In the genomic region with DNA sequence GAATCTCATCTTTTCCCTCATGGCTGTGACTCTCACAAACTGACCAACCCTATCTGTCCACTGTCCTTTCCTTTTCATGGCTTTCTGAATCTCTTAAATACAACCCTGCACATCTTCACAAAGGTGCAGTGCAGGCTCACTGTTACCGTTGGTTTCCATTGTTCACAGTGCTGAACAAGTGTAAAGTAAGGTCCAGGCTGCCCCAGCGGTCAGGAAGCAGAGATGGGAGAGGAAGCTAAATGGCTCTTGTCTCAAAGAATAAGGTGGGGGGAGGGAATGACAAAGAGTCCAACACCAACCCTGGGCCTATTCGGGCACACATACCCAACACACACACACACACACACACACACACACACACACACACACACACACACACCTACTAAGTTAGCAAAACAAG, we compare ENCODE assay signal across 16 mouse cellular contexts.
"Had no signal": no experiment of that assay in that cellular context is flagged by ENCODE, and none has a peak within 500 bp of the region (broad histone marks: within the 10 kb centered on the region; RNA-seq: fewer than 3 reads in every experiment).

No protein-coding gene starts in this region.

- H3K9me3 ChIP-seq: neural tube, embryonic 13.5 days; neural tube, embryonic 15.5 days; stomach, embryonic 15.5 days had no signal

- DNase-seq: retina, postnatal 1 day; right cerebral cortex, adult 18-20 months; right cerebral cortex, postnatal 14 days; right cerebral cortex, postnatal 25 days; right cerebral cortex, postnatal 4 days; spleen, adult 18-20 months; thymus, adult 18-20 months; thymus, adult 2 months; thymus, postnatal 14 days; thymus, postnatal 25 days; thymus, postnatal 36 days; thymus, postnatal 4 days had no signal

- H3K27me3 ChIP-seq: neural tube, embryonic 13.5 days; neural tube, embryonic 15.5 days; stomach, embryonic 15.5 days had no signal

- H3K4me3 ChIP-seq: neural tube, embryonic 13.5 days; neural tube, embryonic 15.5 days; stomach, embryonic 15.5 days had no signal

- H3K36me3 ChIP-seq: neural tube, embryonic 13.5 days; neural tube, embryonic 15.5 days; stomach, embryonic 15.5 days had no signal

- H3K9ac ChIP-seq: neural tube, embryonic 13.5 days; neural tube, embryonic 15.5 days; stomach, embryonic 15.5 days had no signal

- H3K27ac ChIP-seq: neural tube, embryonic 13.5 days; neural tube, embryonic 15.5 days; stomach, embryonic 15.5 days; stomach, postnatal 0 days had no signal
